Mouse (Mus musculus): ENCODE measurements at regions not wholly inside any gene's neighbourhood (a gene's known extent, or its start where the extent isn't known, plus 50 kb on each side); places are given as distances from the start of the nearest gene placed in this dataset.

GRCm38 (mm10) chrX:12462936-12463647 is 124.5 kb upstream of the Atp6ap2 start:
- no peak for DNase-seq
- intact Hi-C loops (cut with DNase I): no loop called here

GRCm38 (mm10) chrX:12466312-12466711 is 121.3 kb upstream of the Atp6ap2 start:
- intact Hi-C loops (cut with DNase I): no loop called here
- DNase-seq: peak in 1 of 2 experiments; percentile 10

- intact Hi-C loops (cut with DNase I): no loop called here
- DNase-seq: no peak
These were observed 120.7 kb upstream of the Atp6ap2 start for GRCm38 (mm10) chrX:12466897-12467296.

- intact Hi-C loops (cut with DNase I): no loop called here
- DNase-seq: peak in 1 of 2 experiments; percentile 6
These were observed 119.9 kb upstream of the Atp6ap2 start for GRCm38 (mm10) chrX:12467528-12468179.

- intact Hi-C loops (cut with DNase I): no loop called here
These were observed 115.3 kb upstream of the Atp6ap2 start for GRCm38 (mm10) chrX:12472296-12472695.

GRCm38 (mm10) chrX:12479207-12479606 is 108.4 kb upstream of the Atp6ap2 start:
- DNase-seq: no peak
- intact Hi-C loops (cut with DNase I): no loop called here

More at GRCm38 (mm10) chrX:12472296-12472695, 115.3 kb upstream of the Atp6ap2 start:
- no peak for DNase-seq

GRCm38 (mm10) chrX:12490957-12491356 is 96.6 kb upstream of the Atp6ap2 start:
- intact Hi-C loops (cut with DNase I): no loop called here

GRCm38 (mm10) chrX:12493216-12493615 is 94.4 kb upstream of the Atp6ap2 start:
- intact Hi-C loops (cut with DNase I): no loop called here
- DNase-seq: peak; percentile 18 to 19

More at GRCm38 (mm10) chrX:12490957-12491356, 96.6 kb upstream of the Atp6ap2 start:
- no peak for DNase-seq

- no peak for DNase-seq
- intact Hi-C loops (cut with DNase I): no loop called here
These were observed 93.7 kb upstream of the Atp6ap2 start for GRCm38 (mm10) chrX:12493916-12494315.

GRCm38 (mm10) chrX:12494535-12494934 is 93.1 kb upstream of the Atp6ap2 start:
- intact Hi-C loops (cut with DNase I): no loop called here
- no peak for DNase-seq

- intact Hi-C loops (cut with DNase I): no loop called here
- DNase-seq: no peak
These were observed 87.0 kb upstream of the Atp6ap2 start for GRCm38 (mm10) chrX:12500601-12501000.

GRCm38 (mm10) chrX:12502364-12502763 is 85.2 kb upstream of the Atp6ap2 start:
- no peak for DNase-seq
- intact Hi-C loops (cut with DNase I): no loop called here

GRCm38 (mm10) chrX:12503581-12503980 is 84.0 kb upstream of the Atp6ap2 start:
- intact Hi-C loops (cut with DNase I): no loop called here
- DNase-seq: no peak

GRCm38 (mm10) chrX:12511119-12511518 is 76.5 kb upstream of the Atp6ap2 start:
- intact Hi-C loops (cut with DNase I): no loop called here
- no peak for DNase-seq

GRCm38 (mm10) chrX:12525044-12525443 is 62.6 kb upstream of the Atp6ap2 start:
- no peak for DNase-seq

GRCm38 (mm10) chrX:12530406-12531311 is 56.9 kb upstream of the Atp6ap2 start:
- no peak for DNase-seq
- intact Hi-C loops (cut with DNase I): no loop called here

More at GRCm38 (mm10) chrX:12525044-12525443, 62.6 kb upstream of the Atp6ap2 start:
- intact Hi-C loops (cut with DNase I): no loop called here
